Mouse (Mus musculus) hindbrain, embryonic 10.5 days (tissue): Measurements from ENCODE around the gene Ctdsp1. TPM values are rescaled to one million over a fixed set of nuclear protein-coding genes. Genes with fewer than 3 reads are reported as not detected.

Experiments used
- DNase-seq: peaks from one replicate; pipeline ENCODE4 v3.0.0-alpha.2; 2017; ENCODE audit warnings: low spot score
- H3K27ac ChIP-seq: fragments of 300-500 bp; sonication (generic); 2 replicates; pipeline ENCODE4 v1.5.1; 2016; ENCODE audit warnings: mild to moderate bottlenecking, moderate library complexity
- H3K27me3 ChIP-seq: fragments of 300-500 bp; sonication (generic); 2 replicates; pipeline ENCODE4 v1.6.1; 2016; ENCODE audit warnings: mild to moderate bottlenecking; ENCODE audit not compliant: poor library complexity, insufficient read depth, severe bottlenecking
- H3K36me3 ChIP-seq: fragments of 300-500 bp; sonication (generic); 2 replicates; pipeline ENCODE4 v1.6.1; 2016; ENCODE audit warnings: mild to moderate bottlenecking, moderate library complexity
- H3K4me1 ChIP-seq: fragments of 300-500 bp; sonication (generic); replicated peaks from 2 replicates; pipeline ENCODE4 v1.6.1; 2016; ENCODE audit warnings: mild to moderate bottlenecking
- H3K4me3 ChIP-seq: fragments of 300-500 bp; sonication (generic); 2 replicates; pipeline ENCODE4 v1.5.1; 2016; ENCODE audit warnings: mild to moderate bottlenecking, moderate library complexity
- H3K9me3 ChIP-seq: fragments of 300-500 bp; sonication (generic); 2 replicates; pipeline ENCODE4 v1.6.1; 2016; ENCODE audit warnings: mild to moderate bottlenecking, moderate library complexity
- WGBS: fragments of 180-500 bp; shearing (Covaris S2); methylation state at CpG from one replicate; pipeline ENCODE4 v1.1.7; 2016; 5-methylcytosine and 5-hydroxymethylcytosine counted together
- polyA plus RNA-seq: library from polyadenylated mRNA; unstranded; fragments of >200 nt; fragmentation: Nextera tagmentation; extraction: Ambion mirVana; gene quantifications from 2 replicates; pipeline ENCODE4 v1.2.1, GENCODE M21; 2016

Ctdsp1 gene
- polyA plus RNA-seq, 1 experiment from 2014 or later: 34.3 TPM

- H3K9me3 ChIP-seq: no peaks in the 10 kb centered on the region
- 69% methylated on average over 17 of the region's 17 CpGs for WGBS
- H3K27ac ChIP-seq: no peak overlapping the region
- H3K27me3 ChIP-seq: peaks cover 11% of the 10 kb centered on the region
- H3K4me3 ChIP-seq: no peak overlapping the region
- no peak for DNase-seq
- H3K36me3 ChIP-seq: no peaks in the 10 kb centered on the region
- peaks cover 18% of the 10 kb centered on the region for H3K4me1 ChIP-seq
Observed at GRCm38 (mm10) chr1:74362325-74363229, 28.7 kb upstream of the Ctdsp1 start.

GRCm38 (mm10) chr1:74363437-74363836 lies 27.9 kb upstream of the Ctdsp1 start:
- Histone ChIP-seq H3K9me3 (no peaks in the 10 kb centered on the region), H3K4me3 (no peak overlapping the region), H3K27ac (no peak overlapping the region), H3K36me3 (no peaks in the 10 kb centered on the region), H3K4me1 (peaks cover 26% of the 10 kb centered on the region), H3K27me3 (peaks cover 14% of the 10 kb centered on the region)
- 75% methylated on average over 5 of the region's 5 CpGs for WGBS
- DNase-seq: no peak

GRCm38 (mm10) chr1:74364270-74364669 lies 27.0 kb upstream of the Ctdsp1 start:
- Histone ChIP-seq H3K36me3 (no peaks in the 10 kb centered on the region), H3K4me1 (peaks cover 28% of the 10 kb centered on the region), H3K27me3 (peaks cover 14% of the 10 kb centered on the region), H3K4me3 (no peak overlapping the region), H3K27ac (no peak overlapping the region), H3K9me3 (no peaks in the 10 kb centered on the region)
- 81% methylated on average over 8 of the region's 8 CpGs for WGBS
- DNase-seq: no peak

- no peaks in the 10 kb centered on the region for H3K9me3 ChIP-seq
- peak; percentile 57 for DNase-seq
- 22% methylated on average over 34 of the region's 34 CpGs for WGBS
- peaks cover 14% of the 10 kb centered on the region for H3K4me1 ChIP-seq
- peaks cover 14% of the 10 kb centered on the region for H3K27me3 ChIP-seq
- H3K27ac ChIP-seq: peak overlapping the region; percentile 36
- H3K36me3 ChIP-seq: no peaks in the 10 kb centered on the region
- H3K4me3 ChIP-seq: peak overlapping the region; percentile 43
Observed at GRCm38 (mm10) chr1:74367886-74368645, 23.2 kb upstream of the Ctdsp1 start.

- 60% methylated on average over 4 of the region's 4 CpGs for WGBS
- H3K27ac ChIP-seq: no peak overlapping the region
Observed at GRCm38 (mm10) chr1:74370040-74370439, 21.3 kb upstream of the Ctdsp1 start.

GRCm38 (mm10) chr1:74373372-74373771 lies 17.9 kb upstream of the Ctdsp1 start:
- H3K4me1 ChIP-seq: peaks cover 25% of the 10 kb centered on the region
- H3K27me3 ChIP-seq: no peaks in the 10 kb centered on the region; the same call in 1 of the 2 replicates
- DNase-seq: no peak
- no peak overlapping the region for H3K27ac ChIP-seq
- H3K36me3 ChIP-seq: no peaks in the 10 kb centered on the region
- WGBS: 87% methylated on average over 4 of the region's 4 CpGs
- no peaks in the 10 kb centered on the region for H3K9me3 ChIP-seq
- no peak overlapping the region for H3K4me3 ChIP-seq

More at GRCm38 (mm10) chr1:74370040-74370439, 21.3 kb upstream of the Ctdsp1 start:
- no peak for DNase-seq
- H3K27me3 ChIP-seq: peaks cover 14% of the 10 kb centered on the region
- no peaks in the 10 kb centered on the region for H3K36me3 ChIP-seq
- H3K9me3 ChIP-seq: no peaks in the 10 kb centered on the region
- H3K4me1 ChIP-seq: peaks cover 14% of the 10 kb centered on the region
- H3K4me3 ChIP-seq: no peak overlapping the region

- Histone ChIP-seq H3K4me3 (no peak within 1 kb of the TSS), H3K36me3 (no peaks in the 10 kb centered on the region), H3K27ac (no peak within 1 kb of the TSS), H3K27me3 (no peaks in the 10 kb centered on the region), H3K4me1 (peaks cover 23% of the 10 kb centered on the region), H3K9me3 (no peaks in the 10 kb centered on the region)
- DNase-seq: no peak
- WGBS: 83% methylated on average over 8 of the region's 8 CpGs
Observed at GRCm38 (mm10) chr1:74374980-74375379, 16.3 kb upstream of the Ctdsp1 start, which contains the start of gene Slc11a1. Gene Slc11a1 (plus strand): TSS chr1:74375195.

GRCm38 (mm10) chr1:74375561-74375960 lies 15.7 kb upstream of the Ctdsp1 start:
- no peaks in the 10 kb centered on the region for H3K9me3 ChIP-seq
- no peaks in the 10 kb centered on the region for H3K27me3 ChIP-seq
- no peak overlapping the region for H3K4me3 ChIP-seq
- H3K36me3 ChIP-seq: no peaks in the 10 kb centered on the region
- 79% methylated on average over 10 of the region's 10 CpGs for WGBS
- H3K4me1 ChIP-seq: peaks cover 23% of the 10 kb centered on the region
- H3K27ac ChIP-seq: no peak overlapping the region
- no peak for DNase-seq

- WGBS: 79% methylated on average over 4 of the region's 4 CpGs
- no peaks in the 10 kb centered on the region for H3K27me3 ChIP-seq
- H3K4me3 ChIP-seq: no peak overlapping the region
- no peak for DNase-seq
- peaks cover 23% of the 10 kb centered on the region for H3K4me1 ChIP-seq
- H3K27ac ChIP-seq: peak overlapping the region; percentile 13
- H3K36me3 ChIP-seq: no peaks in the 10 kb centered on the region
- no peaks in the 10 kb centered on the region for H3K9me3 ChIP-seq
Observed at GRCm38 (mm10) chr1:74376396-74376795, 14.9 kb upstream of the Ctdsp1 start.

- no peak for DNase-seq
- no peaks in the 10 kb centered on the region for H3K36me3 ChIP-seq
- WGBS: 85% methylated on average over 7 of the region's 7 CpGs
Observed at GRCm38 (mm10) chr1:74379058-74379504, 12.2 kb upstream of the Ctdsp1 start.

GRCm38 (mm10) chr1:74380484-74380883 lies 10.8 kb upstream of the Ctdsp1 start:
- H3K36me3 ChIP-seq: no peaks in the 10 kb centered on the region
- no peak for DNase-seq
- no peaks in the 10 kb centered on the region for H3K27me3 ChIP-seq
- no peak overlapping the region for H3K4me3 ChIP-seq
- peaks cover 16% of the 10 kb centered on the region for H3K4me1 ChIP-seq
- no peaks in the 10 kb centered on the region for H3K9me3 ChIP-seq
- 91% methylated on average over 5 of the region's 5 CpGs for WGBS
- H3K27ac ChIP-seq: no peak overlapping the region

More at GRCm38 (mm10) chr1:74379058-74379504, 12.2 kb upstream of the Ctdsp1 start:
- peaks cover 23% of the 10 kb centered on the region for H3K4me1 ChIP-seq
- H3K9me3 ChIP-seq: no peaks in the 10 kb centered on the region
- H3K27me3 ChIP-seq: no peaks in the 10 kb centered on the region
- H3K4me3 ChIP-seq: no peak overlapping the region
- no peak overlapping the region for H3K27ac ChIP-seq

GRCm38 (mm10) chr1:74381588-74382021 lies 9.7 kb upstream of the Ctdsp1 start:
- Histone ChIP-seq H3K36me3 (no peaks in the 10 kb centered on the region), H3K4me1 (peaks cover 11% of the 10 kb centered on the region), H3K27ac (no peak overlapping the region), H3K4me3 (no peak overlapping the region), H3K9me3 (no peaks in the 10 kb centered on the region), H3K27me3 (no peaks in the 10 kb centered on the region)
- DNase-seq: no peak
- 90% methylated on average over 10 of the region's 10 CpGs for WGBS

- H3K4me1 ChIP-seq: peaks cover 16% of the 10 kb centered on the region
- peaks cover under 1% of the 10 kb centered on the region for H3K27me3 ChIP-seq
- 89% methylated on average over 13 of the region's 13 CpGs for WGBS
- H3K4me3 ChIP-seq: no peak overlapping the region
- no peaks in the 10 kb centered on the region for H3K36me3 ChIP-seq
- H3K9me3 ChIP-seq: no peaks in the 10 kb centered on the region
- no peak overlapping the region for H3K27ac ChIP-seq
- no peak for DNase-seq
Observed at GRCm38 (mm10) chr1:74383385-74383784, 7.9 kb upstream of the Ctdsp1 start.
